Mouse (Mus musculus) central nervous system, embryonic 14 days (tissue): ENCODE results near the gene Lpcat1. TPM values are rescaled to one million over a fixed set of nuclear protein-coding genes. Genes with fewer than 3 reads are reported as not detected.

Source experiments
- polyA plus RNA-seq: library from polyadenylated mRNA; depleted of rRNA; stranded (reverse); fragments of >200 nt; gene quantifications from 2 replicates; pipeline ENCODE4 v1.2.3, GENCODE M21; 2012; rRNA removed

The Lpcat1 gene
- polyA plus RNA-seq, result 71.8 and 74.4 TPM in 2 replicates

DNA sequence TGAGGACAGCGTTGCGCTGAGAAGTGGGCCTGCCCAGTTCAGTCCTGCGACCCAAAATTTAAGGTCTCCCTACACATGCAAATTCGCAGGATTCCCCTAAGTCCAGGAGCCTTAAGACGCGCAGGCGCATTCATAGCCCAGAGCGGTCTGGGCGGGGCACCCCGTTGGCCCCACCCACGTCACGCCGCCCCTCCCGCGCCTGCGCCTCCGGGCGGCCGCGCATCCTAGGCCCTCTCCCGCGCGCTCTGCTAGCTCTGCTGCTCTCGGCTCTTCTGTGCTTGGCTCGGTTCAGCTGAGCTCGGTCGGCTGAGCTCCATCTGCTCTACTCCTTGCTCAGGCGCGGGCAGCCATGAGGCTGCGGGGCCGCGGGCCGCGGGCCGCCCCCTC is at the start of gene Lpcat1:
Gene Lpcat1, plus strand, starts transcription at position 164 of the 387 bp plus-strand sequence.

DNA sequence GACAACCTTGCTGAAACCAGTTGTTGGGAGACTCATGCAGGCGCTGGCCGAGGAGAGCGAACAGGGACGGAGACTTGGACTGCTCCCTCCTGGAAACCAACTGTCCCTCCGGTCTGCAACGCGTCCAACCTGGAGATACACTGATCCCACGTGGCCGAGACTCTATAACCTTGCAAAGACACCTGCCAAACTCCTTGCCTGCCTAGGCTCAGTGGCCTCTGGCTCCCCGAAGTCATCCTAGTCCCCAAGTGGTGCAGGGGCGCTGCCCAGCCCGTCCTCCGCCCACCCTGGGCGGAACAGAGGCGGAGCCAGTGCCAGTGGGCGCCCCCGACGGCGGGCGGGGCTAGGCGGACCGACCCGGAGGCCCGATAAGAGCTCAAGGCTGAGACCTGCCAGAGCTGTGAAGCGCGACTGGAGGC is 69.4 kb downstream of the Lpcat1 start, which contains the start of gene Slc6a3:
Gene Slc6a3, plus strand, starts transcription at position 345 of the 419 bp plus-strand sequence.

Other genes starting within 250 kb of the Lpcat1 start
- gene Irx4, start 206.7 kb upstream of the Lpcat1 start, polyA plus RNA-seq, result 1.2 and 3.3 TPM in 2 replicates
- 77.3 and 79.4 TPM in 2 replicates for gene Mrpl36, start 138.7 kb upstream of the Lpcat1 start, polyA plus RNA-seq
- 220 and 223 TPM in 2 replicates for gene Ndufs6, start 138.7 kb upstream of the Lpcat1 start, polyA plus RNA-seq
- 1.5 and 1.7 TPM in 2 replicates for gene Slc6a3, start 69.5 kb downstream of the Lpcat1 start, polyA plus RNA-seq
- gene Clptm1l, start 136.8 kb downstream of the Lpcat1 start, polyA plus RNA-seq, result 114 and 125 TPM in 2 replicates
- 14.7 and 15.7 TPM in 2 replicates for gene Tert, start 159.7 kb downstream of the Lpcat1 start, polyA plus RNA-seq
- 0.06 TPM in 1 of 2 replicates, not detected in the other for gene Slc6a18, start 210.8 kb downstream of the Lpcat1 start, polyA plus RNA-seq
- 0.15 and 0.41 TPM in 2 replicates for gene Slc6a19, start 237.7 kb downstream of the Lpcat1 start, polyA plus RNA-seq